Mouse (Mus musculus) thymus, adult 2 months (tissue): ENCODE data around the gene Gdap2.

Source experiments
- CTCF ChIP-seq: fragments of 200-500 bp; IDR thresholded peaks from 2 replicates; pipeline ENCODE4 v1.5.1; 2012; ENCODE audit warnings: mild to moderate bottlenecking, control low read depth, low read length, moderate library complexity, borderline replicate concordance; ENCODE audit not compliant: control insufficient read depth, poor library complexity, insufficient read depth; ENCODE audit errors: extremely low read depth
- POLR2A ChIP-seq: fragments of 200-500 bp; IDR thresholded peaks from 2 replicates; pipeline ENCODE4 v1.6.1; 2012; ENCODE audit warnings: mild to moderate bottlenecking, low read length, control low read depth, moderate library complexity; ENCODE audit not compliant: control insufficient read depth, poor library complexity, insufficient read depth; ENCODE audit errors: extremely low read depth

DNA sequence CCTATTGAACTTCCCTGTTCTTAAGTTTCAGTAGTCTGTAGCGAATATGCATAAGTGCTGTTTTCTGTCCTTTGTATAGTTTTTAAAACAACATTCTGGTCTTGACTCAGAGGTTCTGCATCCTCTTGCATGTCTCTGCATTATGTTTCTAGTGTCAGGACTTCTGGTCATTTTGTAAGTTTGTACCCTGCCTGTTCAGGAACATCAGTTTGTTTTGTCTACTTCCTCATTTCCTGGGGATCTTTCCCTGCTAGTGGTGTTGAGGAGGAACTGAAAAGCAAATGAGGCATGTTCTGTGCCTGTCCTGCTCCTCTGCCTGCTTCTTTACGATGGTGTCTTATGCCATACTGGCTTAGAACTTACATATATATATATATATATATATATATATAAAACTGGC is 13.8 kb downstream of the Gdap2 start:
- TF ChIP-seq POLR2A, result no peak
- TF ChIP-seq CTCF, result no peak
